Mouse (Mus musculus) forebrain, embryonic 16.5 days (tissue): Measurements from ENCODE around the gene Pithd1. TPM values are rescaled to one million over a fixed set of nuclear protein-coding genes. Genes with fewer than 3 reads are reported as not detected.

Experiments used
- ATAC-seq: fragments of 200-750 bp; cut with Nextera tagmentation; 2 replicates; pipeline ENCODE4 v1.8.0; 2017; ENCODE audit warnings: mild to moderate bottlenecking, moderate library complexity
- H3K27ac ChIP-seq: fragments of 300-500 bp; sonication (generic); 2 replicates; pipeline ENCODE4 v1.5.1; 2014; ENCODE audit warnings: low read length, control low read depth
- H3K27me3 ChIP-seq: fragments of 300-500 bp; sonication (generic); replicated peaks from 2 replicates; pipeline ENCODE4 v1.6.1; 2014; ENCODE audit warnings: low read length; ENCODE audit not compliant: control insufficient read depth, insufficient read depth
- H3K36me3 ChIP-seq: fragments of 300-500 bp; sonication (generic); 2 replicates; pipeline ENCODE4 v1.6.1; 2014; ENCODE audit not compliant: control insufficient read depth, insufficient read depth
- H3K4me1 ChIP-seq: fragments of 300-500 bp; sonication (generic); replicated peaks from 2 replicates; pipeline ENCODE4 v1.6.1; 2014; ENCODE audit warnings: low read length; ENCODE audit not compliant: control insufficient read depth, insufficient read depth
- H3K4me2 ChIP-seq: fragments of 300-500 bp; sonication (generic); 2 replicates; pipeline ENCODE4 v1.6.1; 2014; ENCODE audit warnings: mild to moderate bottlenecking, low read length, control low read depth
- H3K4me3 ChIP-seq: fragments of 300-500 bp; sonication (generic); replicated peaks from 2 replicates; pipeline ENCODE4 v1.5.1; 2014; ENCODE audit warnings: mild to moderate bottlenecking, low read length, control low read depth
- H3K9ac ChIP-seq: fragments of 300-500 bp; sonication (generic); replicated peaks from 2 replicates; pipeline ENCODE4 v1.6.1; 2014; ENCODE audit warnings: low read depth, low read length, control low read depth
- H3K9me3 ChIP-seq: fragments of 300-500 bp; sonication (generic); 2 replicates; pipeline ENCODE4 v1.6.1; 2016; ENCODE audit warnings: low read length; ENCODE audit not compliant: control insufficient read depth
- WGBS: fragments of 180-500 bp; shearing (Covaris S2); extraction: QIAGEN DNeasy Blood & Tissue Kit; methylation state at CpG from one replicate; pipeline ENCODE4 v1.1.7; 2014; 5-methylcytosine and 5-hydroxymethylcytosine counted together
- polyA plus RNA-seq: library from polyadenylated mRNA; unstranded; fragments of >200 nt; fragmentation: Nextera tagmentation; extraction: Ambion mirVana; gene quantifications from 2 replicates; pipeline ENCODE4 v1.2.1, GENCODE M21; 2015

The Pithd1 gene
- polyA plus RNA-seq, 1 experiment from 2014 or later, result 56.0 TPM

GRCm38 (mm10) chr4:135965113-135965512 is 22.0 kb downstream of the Pithd1 start:
- no peak overlapping the region for H3K27ac ChIP-seq
- peaks cover 22% of the 10 kb centered on the region for H3K36me3 ChIP-seq
- H3K27me3 ChIP-seq, result no peaks in the 10 kb centered on the region
- H3K4me2 ChIP-seq, result no peak overlapping the region
- H3K4me3 ChIP-seq, result no peak overlapping the region
- no peak overlapping the region for H3K9ac ChIP-seq
- WGBS, result 82% methylated on average over 9 of the region's 9 CpGs
- no peaks in the 10 kb centered on the region for H3K9me3 ChIP-seq
- ATAC-seq, result no peak
- peaks cover 16% of the 10 kb centered on the region for H3K4me1 ChIP-seq

- no peak for ATAC-seq
- 3% methylated on average over 12 of the region's 12 CpGs for WGBS
- peak overlapping the region; percentile 87 for H3K9ac ChIP-seq
- H3K27me3 ChIP-seq, result no peaks in the 10 kb centered on the region
- H3K9me3 ChIP-seq, result no peaks in the 10 kb centered on the region
- H3K27ac ChIP-seq, result no peak overlapping the region
- H3K36me3 ChIP-seq, result peaks cover 25% of the 10 kb centered on the region
- peak overlapping the region; percentile 96 for H3K4me2 ChIP-seq
- H3K4me3 ChIP-seq, result peak overlapping the region; percentile 88
- H3K4me1 ChIP-seq, result peaks cover 16% of the 10 kb centered on the region
Observed at GRCm38 (mm10) chr4:135964426-135964825, 22.6 kb downstream of the Pithd1 start.

- ATAC-seq, result peak; percentile 96
- Histone ChIP-seq H3K27me3 (no peaks in the 10 kb centered on the region), H3K4me2 (peak within 1 kb of the TSS; percentile 96), H3K9me3 (no peaks in the 10 kb centered on the region), H3K9ac (peak within 1 kb of the TSS; percentile 87), H3K27ac (peak within 1 kb of the TSS; percentile 69), H3K4me1 (peaks cover 16% of the 10 kb centered on the region), H3K36me3 (peaks cover 18% of the 10 kb centered on the region), H3K4me3 (peak within 1 kb of the TSS; percentile 88)
- WGBS, result under 1% methylated on average over 56 of the region's 56 CpGs
Observed at GRCm38 (mm10) chr4:135963457-135964193, 23.4 kb downstream of the Pithd1 start, which contains the start of gene Gale. Gene Gale (plus strand): TSS chr4:135963727.

GRCm38 (mm10) chr4:135962946-135963345 is 24.1 kb downstream of the Pithd1 start:
- no peaks in the 10 kb centered on the region for H3K9me3 ChIP-seq
- peaks cover 16% of the 10 kb centered on the region for H3K4me1 ChIP-seq
- H3K9ac ChIP-seq, result peak overlapping the region; percentile 87
- H3K27ac ChIP-seq, result peak overlapping the region; percentile 52
- H3K36me3 ChIP-seq, result peaks cover 12% of the 10 kb centered on the region
- peak overlapping the region; percentile 84 for H3K4me2 ChIP-seq
- peak overlapping the region; percentile 88 for H3K4me3 ChIP-seq
- 4% methylated on average over 15 of the region's 15 CpGs for WGBS
- H3K27me3 ChIP-seq, result no peaks in the 10 kb centered on the region
- ATAC-seq, result no peak; the same call in 1 of the 2 replicates

- ATAC-seq, result no peak
- no peak overlapping the region for H3K4me2 ChIP-seq
- no peak overlapping the region for H3K9ac ChIP-seq
- H3K4me3 ChIP-seq, result no peak overlapping the region
- no peaks in the 10 kb centered on the region for H3K27me3 ChIP-seq
- H3K4me1 ChIP-seq, result peaks cover 16% of the 10 kb centered on the region
- H3K9me3 ChIP-seq, result no peaks in the 10 kb centered on the region
- no peak overlapping the region for H3K27ac ChIP-seq
- H3K36me3 ChIP-seq, result peaks cover 5% of the 10 kb centered on the region; the same call in 1 of the 2 replicates
- 87% methylated on average over 7 of the region's 7 CpGs for WGBS
Observed at GRCm38 (mm10) chr4:135962198-135962597, 24.9 kb downstream of the Pithd1 start.

- no peak overlapping the region for H3K4me2 ChIP-seq
- H3K4me1 ChIP-seq, result peaks cover 16% of the 10 kb centered on the region
- H3K36me3 ChIP-seq, result peaks cover 4% of the 10 kb centered on the region; the same call in 1 of the 2 replicates
- H3K27ac ChIP-seq, result no peak overlapping the region
- no peak overlapping the region for H3K9ac ChIP-seq
- no peaks in the 10 kb centered on the region for H3K27me3 ChIP-seq
- no peak for ATAC-seq
- H3K4me3 ChIP-seq, result no peak overlapping the region
- H3K9me3 ChIP-seq, result no peaks in the 10 kb centered on the region
- WGBS, result 90% methylated on average over 5 of the region's 5 CpGs
Observed at GRCm38 (mm10) chr4:135961709-135962108, 25.4 kb downstream of the Pithd1 start.

- 21% methylated on average over 5 of the region's 5 CpGs for WGBS
- Histone ChIP-seq H3K9ac (no peak overlapping the region), H3K4me1 (peaks cover 16% of the 10 kb centered on the region), H3K4me2 (no peak overlapping the region), H3K9me3 (no peaks in the 10 kb centered on the region), H3K36me3 (peaks cover 4% of the 10 kb centered on the region; the same call in 1 of the 2 replicates), H3K27ac (no peak overlapping the region), H3K4me3 (no peak overlapping the region), H3K27me3 (no peaks in the 10 kb centered on the region)
- ATAC-seq, result no peak
Observed at GRCm38 (mm10) chr4:135960717-135961116, 26.3 kb downstream of the Pithd1 start.

- Histone ChIP-seq H3K4me3 (no peak overlapping the region), H3K9me3 (no peaks in the 10 kb centered on the region), H3K4me1 (peaks cover 6% of the 10 kb centered on the region), H3K9ac (no peak overlapping the region), H3K27ac (no peak overlapping the region), H3K27me3 (no peaks in the 10 kb centered on the region), H3K36me3 (peaks cover 6% of the 10 kb centered on the region; the same call in 1 of the 2 replicates), H3K4me2 (no peak overlapping the region)
- 63% methylated on average over 8 of the region's 8 CpGs for WGBS
- no peak for ATAC-seq
Observed at GRCm38 (mm10) chr4:135958354-135958753, 28.7 kb downstream of the Pithd1 start.

- ATAC-seq, result no peak
- 85% methylated on average over 9 of the region's 9 CpGs for WGBS
- Histone ChIP-seq H3K9me3 (0 out of 2 replicates have a peak, but pooled peaks cover 2% of the 10 kb centered on the region), H3K36me3 (peaks cover 13% of the 10 kb centered on the region), H3K4me2 (no peak overlapping the region), H3K9ac (no peak overlapping the region), H3K4me1 (no peaks in the 10 kb centered on the region), H3K27me3 (no peaks in the 10 kb centered on the region), H3K27ac (no peak overlapping the region), H3K4me3 (no peak overlapping the region)
Observed at GRCm38 (mm10) chr4:135955886-135956285, 31.2 kb downstream of the Pithd1 start.
